ENCODE assay signal across 9 mouse cellular contexts in the genomic region with DNA sequence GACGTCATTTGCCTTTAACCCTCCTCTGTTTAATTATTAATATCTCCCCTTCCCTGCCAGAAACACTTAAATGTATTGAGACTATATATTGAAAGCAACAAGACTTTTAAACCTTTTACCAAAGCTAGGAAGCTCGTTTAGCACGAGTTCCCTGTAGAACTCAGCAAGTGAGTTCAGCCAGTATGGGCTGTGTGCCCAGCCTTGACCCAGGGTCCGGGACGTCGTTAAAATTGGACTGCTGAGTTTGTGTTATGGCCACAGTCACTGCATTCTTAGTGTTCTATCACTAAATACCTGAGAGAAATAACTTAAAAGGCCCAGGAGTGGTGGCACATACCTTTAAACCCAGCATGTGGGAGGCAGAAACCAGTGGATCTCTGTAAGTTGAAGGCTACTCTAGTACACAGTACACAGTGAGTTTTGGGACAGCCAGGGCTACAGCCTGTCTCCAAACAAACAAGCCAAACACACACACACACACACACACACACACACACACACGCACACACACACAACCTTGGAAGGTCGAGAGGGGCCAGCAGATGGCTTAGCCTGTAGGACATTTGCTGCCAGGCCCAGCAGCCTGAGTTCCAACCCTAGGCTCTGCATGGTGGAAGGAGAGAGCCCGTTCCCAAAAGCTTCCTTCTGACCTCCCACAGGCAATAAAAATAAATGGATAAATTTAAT. TPM values are rescaled to one million over a fixed set of nuclear protein-coding genes. Genes with fewer than 3 reads are reported as not detected.
A peak's percentile ranks its signal among the peaks of the same experiment; 100 is the strongest.
DNase-seq lines count a peak whose midpoint lies in the region; ATAC-seq and TF ChIP-seq lines count a peak whose summit lies in the region.
"Had no signal": no experiment of that assay in that cellular context is flagged by ENCODE, and none has a peak within 500 bp of the region (broad histone marks: within the 10 kb centered on the region; RNA-seq: fewer than 3 reads in every experiment).

No protein-coding gene starts in this region.

- peaks cover 23% of the 10 kb centered on the region for H3K4me1 ChIP-seq in midbrain, embryonic 11.5 days (ENCODE audit: control insufficient read depth, insufficient read depth, low read length)
- H3K4me1 ChIP-seq in midbrain, embryonic 13.5 days (replicated peaks): peaks cover 26% of the 10 kb centered on the region
- H3K4me1 ChIP-seq in kidney, adult 2 months (ENCODE audit: control insufficient read depth, insufficient read depth, low read length): peaks cover 46% of the 10 kb centered on the region
- peaks cover 37% of the 10 kb centered on the region for H3K4me1 ChIP-seq in liver, embryonic 15.5 days (replicated peaks)

- no peak for TF ChIP-seq CTCF in gastrocnemius, adult 2 months (IDR thresholded peaks at IDR 0.05)
- no peak for TF ChIP-seq CTCF in kidney, adult 2 months (conservative IDR thresholded peaks at IDR 0.05; ENCODE audit: insufficient read depth, insufficient read length, low read depth, low read length)

- ATAC-seq in midbrain, embryonic 11.5 days (ENCODE audit: low FRiP score): no peak
- no peak for ATAC-seq in midbrain, embryonic 13.5 days
- peak; percentile 27; the same call in 1 of the 2 replicates for ATAC-seq in liver, embryonic 15.5 days (ENCODE audit: insufficient read depth)
- ATAC-seq in megakaryocyte, adult 5-6 weeks (ENCODE audit: poor library complexity, severe bottlenecking): no peak

- WGBS in midbrain, embryonic 11.5 days: 83% methylated on average over 9 of the region's 9 CpGs
- 77% methylated on average over 9 of the region's 9 CpGs for WGBS in midbrain, embryonic 13.5 days
- WGBS in kidney, adult 2 months: 20% methylated on average over 9 of the region's 9 CpGs
- WGBS in liver, embryonic 15.5 days (ENCODE audit: insufficient replicate concordance): 55% methylated on average over 9 of the region's 9 CpGs

- peak overlapping the region; percentile 23; the same call in 1 of the 2 replicates for H3K4me3 ChIP-seq in gastrocnemius, adult 2 months
- H3K4me3 ChIP-seq in midbrain, embryonic 11.5 days (ENCODE audit: low read depth, low read length): no peak overlapping the region
- no peak overlapping the region for H3K4me3 ChIP-seq in midbrain, embryonic 13.5 days (replicated peaks)
- no peak overlapping the region for H3K4me3 ChIP-seq in kidney, adult 2 months (ENCODE audit: insufficient read depth, low read depth, low read length)
- no peak overlapping the region for H3K4me3 ChIP-seq in liver, embryonic 15.5 days (replicated peaks)

- H3K9ac ChIP-seq in midbrain, embryonic 11.5 days (ENCODE audit: low read length): no peak overlapping the region
- H3K9ac ChIP-seq in midbrain, embryonic 13.5 days (replicated peaks): no peak overlapping the region
- no peak overlapping the region for H3K9ac ChIP-seq in liver, embryonic 15.5 days

- no peak overlapping the region for H3K4me2 ChIP-seq in midbrain, embryonic 11.5 days
- no peak overlapping the region for H3K4me2 ChIP-seq in midbrain, embryonic 13.5 days (replicated peaks)
- no peak overlapping the region for H3K4me2 ChIP-seq in liver, embryonic 15.5 days

- no peaks in the 10 kb centered on the region for H3K36me3 ChIP-seq in midbrain, embryonic 11.5 days (ENCODE audit: control insufficient read depth, insufficient read depth, low read length)
- H3K36me3 ChIP-seq in midbrain, embryonic 13.5 days: no peaks in the 10 kb centered on the region
- no peaks in the 10 kb centered on the region for H3K36me3 ChIP-seq in kidney, adult 2 months (ENCODE audit: control insufficient read depth, insufficient read depth, low read length)
- H3K36me3 ChIP-seq in liver, embryonic 15.5 days (replicated peaks): no peaks in the 10 kb centered on the region

- H3K27me3 ChIP-seq in midbrain, embryonic 11.5 days (ENCODE audit: control insufficient read depth, insufficient read depth, low read length): no peaks in the 10 kb centered on the region
- no peaks in the 10 kb centered on the region for H3K27me3 ChIP-seq in midbrain, embryonic 13.5 days
- H3K27me3 ChIP-seq in kidney, adult 2 months (replicated peaks; ENCODE audit: control insufficient read depth, insufficient read depth, low read length): no peaks in the 10 kb centered on the region
- no peaks in the 10 kb centered on the region for H3K27me3 ChIP-seq in liver, embryonic 15.5 days

- no peak for DNase-seq in gastrocnemius, adult 2 months
- no peak for DNase-seq in gastrocnemius, adult 18-20 months (ENCODE audit: low spot score)
- DNase-seq in midbrain, embryonic 11.5 days (ENCODE audit: low spot score, missing footprints): peak; percentile 77
- DNase-seq in kidney, adult 2 months: peak; percentile 74
- DNase-seq in left cerebral cortex, postnatal 36 days (ENCODE audit: low spot score in 2 of 2): no peak
- DNase-seq: heart, postnatal 14 days had no signal

- H3K27ac ChIP-seq in gastrocnemius, adult 2 months: peak overlapping the region; percentile 72
- no peak overlapping the region for H3K27ac ChIP-seq in midbrain, embryonic 11.5 days (ENCODE audit: low read depth, low read length)
- no peak overlapping the region for H3K27ac ChIP-seq in midbrain, embryonic 13.5 days
- H3K27ac ChIP-seq in kidney, adult 2 months (ENCODE audit: insufficient read depth, low read depth, low read length): peak overlapping the region; percentile 51
- H3K27ac ChIP-seq in liver, embryonic 15.5 days (replicated peaks): peak overlapping the region; percentile 33; the same call in 1 of the 2 replicates

- no peaks in the 10 kb centered on the region for H3K9me3 ChIP-seq in midbrain, embryonic 11.5 days (ENCODE audit: control insufficient read depth, low read length)
- no peaks in the 10 kb centered on the region for H3K9me3 ChIP-seq in midbrain, embryonic 13.5 days
- H3K9me3 ChIP-seq in liver, embryonic 15.5 days (replicated peaks): no peaks in the 10 kb centered on the region

- intact Hi-C loops in gastrocnemius, adult 2 months (cut with DNase I): no loop called here
- intact Hi-C loops in left cerebral cortex, postnatal 36 days (cut with DNase I): no loop called here

- no peak for TF ChIP-seq POLR2A in kidney, adult 2 months (IDR thresholded peaks at IDR 0.05; ENCODE audit: low read depth, low read length)

RNA-seq across cellular contexts. Expression of gene Hpcal1, which starts 11.7 kb away (rescaled TPM):
- total RNA-seq in gastrocnemius, adult 2 months (2021): 10 to 100 TPM in 1 of 2 experiments, 1 to 10 TPM in 1; 4.8 to 10.3 TPM
- 1 to 10 TPM; 6.0 to 6.4 TPM for total RNA-seq in gastrocnemius, adult 18-20 months (2021)
- 36.4 and 39.1 TPM in 2 replicates for polyA plus RNA-seq in midbrain, embryonic 11.5 days (2014; fragmentation: Nextera tagmentation; extraction: Ambion mirVana)
- polyA plus RNA-seq in midbrain, embryonic 13.5 days (2015; fragmentation: Nextera tagmentation; extraction: Ambion mirVana): 50.7 and 55.3 TPM in 2 replicates
- polyA plus RNA-seq in kidney, adult 2 months (2012; rRNA removed): 128 and 144 TPM in 2 replicates
- polyA plus RNA-seq in liver, embryonic 15.5 days (2015; fragmentation: Nextera tagmentation; extraction: Ambion mirVana): 20.3 and 22.2 TPM in 2 replicates
- total RNA-seq in left cerebral cortex, postnatal 36 days (2021): 10 to 100 TPM; 82.6 to 94.5 TPM
- total RNA-seq in megakaryocyte, adult 5-6 weeks (2015): 182 and 187 TPM in 2 replicates
- 63.8 and 76.0 TPM in 2 replicates for total RNA-seq in megakaryocyte, adult 5-6 weeks (2017)

Comparison
In these comparisons a context has a peak if more than half of its experiments do, and no peak if none do; other contexts are left out.
1. DNase-seq: peak in midbrain, embryonic 11.5 days (single experiment) and kidney, adult 2 months (single experiment); none in gastrocnemius, adult 2 months (single experiment), gastrocnemius, adult 18-20 months (single experiment) and left cerebral cortex, postnatal 36 days (0 of 2).
2. H3K27ac ChIP-seq: peak in gastrocnemius, adult 2 months (single experiment), kidney, adult 2 months (single experiment) and liver, embryonic 15.5 days (single experiment); none in midbrain, embryonic 11.5 days (single experiment) and midbrain, embryonic 13.5 days (single experiment).
3. RNA of gene Hpcal1, which starts 11.7 kb away (total RNA-seq): 63.8 to 187 TPM in megakaryocyte, adult 5-6 weeks and 82.6 to 94.5 TPM in left cerebral cortex, postnatal 36 days; 4.8 to 10.3 TPM in gastrocnemius, adult 2 months and 6.0 to 6.4 TPM in gastrocnemius, adult 18-20 months; every median in the first group is over 4 times any median in the second.